Mouse (Mus musculus) right cerebral cortex, postnatal 4 days (tissue): ENCODE measurements around the gene Ddx4.

ENCODE experiments used
- DNase-seq: peaks from one replicate; pipeline ENCODE4 v3.0.0-alpha.2; 2022

Ddx4 gene

DNA sequence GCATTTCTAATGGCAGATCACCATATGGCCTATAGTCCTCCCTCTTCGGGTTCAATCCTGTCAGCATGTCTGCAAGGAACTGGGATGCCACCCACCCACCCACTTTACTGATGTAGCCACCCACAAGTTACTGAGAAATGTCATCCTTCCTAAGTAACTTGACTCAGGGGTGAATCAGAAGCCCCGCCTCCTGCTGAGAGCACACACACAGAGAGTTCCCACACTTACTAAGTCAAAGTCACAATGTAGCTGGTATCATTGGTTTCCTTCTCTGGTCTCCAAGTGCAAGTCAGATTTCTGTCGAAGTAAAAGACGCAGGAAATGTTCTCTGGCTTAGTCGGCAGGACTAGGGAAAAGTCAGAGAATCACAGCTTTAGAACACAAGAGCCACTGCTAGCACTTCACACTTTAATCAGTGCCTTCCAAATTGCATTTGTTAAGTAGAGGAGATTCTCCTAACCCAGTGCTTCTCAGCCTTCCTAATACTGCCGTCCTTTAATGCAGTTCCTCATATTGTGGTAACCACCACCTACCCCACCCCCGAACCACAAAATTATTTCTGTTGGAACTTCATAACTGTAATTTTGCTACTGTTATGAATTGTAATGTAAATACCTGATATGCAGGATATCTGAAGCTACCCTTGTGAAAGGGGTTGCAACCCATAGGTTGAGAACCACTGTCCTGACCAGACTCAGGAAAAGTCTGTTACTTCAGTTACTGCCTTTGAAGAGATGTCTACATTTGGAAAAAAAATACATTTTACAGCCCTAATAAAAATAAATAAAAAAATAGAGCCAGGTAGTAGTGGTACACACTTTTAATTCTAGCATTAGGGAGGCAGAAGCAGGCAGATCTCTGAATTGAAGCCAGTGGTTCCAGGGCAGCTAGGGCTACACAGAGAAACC, 100.4 kb downstream of the Ddx4 start:
- DNase-seq = no peak
